Mouse (Mus musculus) heart, postnatal 0 days (tissue): ENCODE measurements around the gene Nrxn3.

Experiments
- CTCF ChIP-seq: IDR thresholded peaks from 2 replicates; pipeline ENCODE4 v1.5.1; 2016; ENCODE audit warnings: antibody characterized with exemption, control low read depth, low read depth
- EP300 ChIP-seq: IDR thresholded peaks from 2 replicates; pipeline ENCODE4 v1.6.1; 2016; ENCODE audit warnings: antibody characterized with exemption, low read depth

GRCm38 (mm10) chr12:90337496-90338228 is 1615.0 kb downstream of the Nrxn3 start:
- TF ChIP-seq CTCF (no peak), EP300 (no peak)
